Mouse (Mus musculus) neutrophil, adult 5-6 weeks (primary cell): ENCODE measurements around the gene Rcn3. TPM values are rescaled to one million over a fixed set of nuclear protein-coding genes. Genes with fewer than 3 reads are reported as not detected.

ENCODE experiments used
- ATAC-seq: fragments of 151-379, 151-347 bp; 2 replicates; pipeline ENCODE4 v1.8.0; 2017; ENCODE audit warnings: mild to moderate bottlenecking, moderate TSS enrichment; ENCODE audit not compliant: insufficient number of reproducible peaks, poor library complexity, low FRiP score, severe bottlenecking; ENCODE audit errors: extremely low read depth
- total RNA-seq: library from RNA; stranded (forward); fragments of 200-1000 nt; gene quantifications from 2 replicates; pipeline ENCODE4 v1.2.3, GENCODE M21; 2017

Rcn3 gene
- total RNA-seq, 1 experiment from 2014 or later, result 9.2 TPM

GRCm38 (mm10) chr7:45079856-45080255 lies 12.2 kb downstream of the Rcn3 start:
- ATAC-seq, result peak; percentile 65

- ATAC-seq, result peak; percentile 40; the same call in 1 of the 2 replicates
Observed at GRCm38 (mm10) chr7:45078513-45078912, 13.5 kb downstream of the Rcn3 start.

GRCm38 (mm10) chr7:45077829-45078228 lies 14.2 kb downstream of the Rcn3 start:
- ATAC-seq, result no peak

GRCm38 (mm10) chr7:45077322-45077721 lies 14.7 kb downstream of the Rcn3 start:
- no peak for ATAC-seq

GRCm38 (mm10) chr7:45076501-45076900 lies 15.5 kb downstream of the Rcn3 start:
- no peak for ATAC-seq

- no peak for ATAC-seq
Observed at GRCm38 (mm10) chr7:45075405-45075804, 16.6 kb downstream of the Rcn3 start.

GRCm38 (mm10) chr7:45073949-45074348 lies 18.1 kb downstream of the Rcn3 start:
- no peak for ATAC-seq

- ATAC-seq, result no peak
Observed at GRCm38 (mm10) chr7:45073171-45073707, 18.8 kb downstream of the Rcn3 start.

GRCm38 (mm10) chr7:45072230-45072629 lies 19.8 kb downstream of the Rcn3 start:
- ATAC-seq, result no peak

GRCm38 (mm10) chr7:45069671-45070070 lies 22.4 kb downstream of the Rcn3 start:
- ATAC-seq, result no peak

GRCm38 (mm10) chr7:45068000-45068318 lies 24.1 kb downstream of the Rcn3 start:
- peak; percentile 45 for ATAC-seq

- no peak for ATAC-seq
Observed at GRCm38 (mm10) chr7:45067190-45067999, 24.6 kb downstream of the Rcn3 start.

- ATAC-seq, result peak; percentile 94
Observed at GRCm38 (mm10) chr7:45062239-45062835, 29.7 kb downstream of the Rcn3 start, which contains the start of the genes Nosip and Prrg2. Gene Nosip, plus strand, starts transcription at chr7:45062429. Gene Prrg2, minus strand, starts transcription at chr7:45062677.

GRCm38 (mm10) chr7:45061532-45062075 lies 30.4 kb downstream of the Rcn3 start:
- ATAC-seq, result no peak

GRCm38 (mm10) chr7:45060632-45061122 lies 31.3 kb downstream of the Rcn3 start:
- no peak for ATAC-seq

GRCm38 (mm10) chr7:45058607-45059571 lies 33.1 kb downstream of the Rcn3 start:
- no peak for ATAC-seq

- ATAC-seq, result no peak
Observed at GRCm38 (mm10) chr7:45056972-45057348, 35.1 kb downstream of the Rcn3 start.

- no peak for ATAC-seq
Observed at GRCm38 (mm10) chr7:45056329-45056971, 35.6 kb downstream of the Rcn3 start.
